Mouse (Mus musculus): ENCODE measurements at regions not wholly inside any gene's neighbourhood (a gene's known extent, or its start where the extent isn't known, plus 50 kb on each side); places are given as distances from the start of the nearest gene placed in this dataset.
"Not testable (repeated sequence)": the region's sequence is repeated elsewhere in the genome, so short reads cannot be mapped to it uniquely, and the experiment has no call there.

GRCm38 (mm10) chr10:15886150-15886549 lies 1168.1 kb upstream of the Gje1 start:
- DNase-seq (ENCODE audit: low spot score) = no peak

- DNase-seq (ENCODE audit: low spot score) = no peak
Measured at GRCm38 (mm10) chr10:15868063-15868462, 1150.0 kb upstream of the Gje1 start.

- no peak for DNase-seq (ENCODE audit: low spot score)
Measured at GRCm38 (mm10) chr10:15866931-15867330, 1148.9 kb upstream of the Gje1 start.

- peak; percentile 3 for DNase-seq (ENCODE audit: low spot score)
Measured at GRCm38 (mm10) chr10:15841381-15841780, 1123.4 kb upstream of the Gje1 start.

GRCm38 (mm10) chr10:15832338-15832737 lies 1114.3 kb upstream of the Gje1 start:
- DNase-seq (ENCODE audit: low spot score) = no peak

- no peak for DNase-seq (ENCODE audit: low spot score)
Measured at GRCm38 (mm10) chr10:15825457-15825856, 1107.4 kb upstream of the Gje1 start.

GRCm38 (mm10) chr10:15807271-15807670 lies 1089.3 kb upstream of the Gje1 start:
- DNase-seq (ENCODE audit: low spot score) = no peak

- no peak for DNase-seq (ENCODE audit: low spot score)
Measured at GRCm38 (mm10) chr10:15805791-15806190, 1087.8 kb upstream of the Gje1 start.

- DNase-seq (ENCODE audit: low spot score) = not testable (repeated sequence)
Measured at GRCm38 (mm10) chr10:15793185-15793584, 1075.2 kb upstream of the Gje1 start.

- no peak for DNase-seq (ENCODE audit: low spot score)
Measured at GRCm38 (mm10) chr10:15791473-15792269, 1073.7 kb upstream of the Gje1 start.

- DNase-seq (ENCODE audit: low spot score) = peak; percentile 4
Measured at GRCm38 (mm10) chr10:15759983-15760723, 1042.1 kb upstream of the Gje1 start.

GRCm38 (mm10) chr10:15759576-15759975 lies 1041.6 kb upstream of the Gje1 start:
- no peak for DNase-seq (ENCODE audit: low spot score)

- DNase-seq (ENCODE audit: low spot score) = no peak
Measured at GRCm38 (mm10) chr10:15757503-15757902, 1039.5 kb upstream of the Gje1 start.

GRCm38 (mm10) chr10:15746866-15747265 lies 1028.9 kb upstream of the Gje1 start:
- no peak for DNase-seq (ENCODE audit: low spot score)

GRCm38 (mm10) chr10:15738630-15739029 lies 1020.6 kb upstream of the Gje1 start:
- no peak for DNase-seq (ENCODE audit: low spot score)

GRCm38 (mm10) chr10:15731318-15731717 lies 1013.3 kb upstream of the Gje1 start:
- no peak for DNase-seq (ENCODE audit: low spot score)

- no peak for DNase-seq (ENCODE audit: low spot score)
Measured at GRCm38 (mm10) chr10:15697946-15698345, 979.9 kb upstream of the Gje1 start.

- no peak for DNase-seq (ENCODE audit: low spot score)
Measured at GRCm38 (mm10) chr10:15697050-15697449, 979.0 kb upstream of the Gje1 start.

- DNase-seq (ENCODE audit: low spot score) = not testable (repeated sequence)
Measured at GRCm38 (mm10) chr10:15671638-15672037, 953.6 kb upstream of the Gje1 start.

Measured in heart, adult 8-10 months (tissue).